Mouse (Mus musculus) cerebellum, adult 9-10 months (tissue): ENCODE results near the gene Olfr985.

Experiments used
- DNase-seq: peaks from one replicate; pipeline ENCODE4 v3.0.0; 2022

The Olfr985 gene

GRCm38 (mm10) chr9:40130084-40130483 is at the start of gene Olfr985:
TSS of gene Olfr985 (minus strand) at chr9:40130184.
- no peak for DNase-seq

DNA sequence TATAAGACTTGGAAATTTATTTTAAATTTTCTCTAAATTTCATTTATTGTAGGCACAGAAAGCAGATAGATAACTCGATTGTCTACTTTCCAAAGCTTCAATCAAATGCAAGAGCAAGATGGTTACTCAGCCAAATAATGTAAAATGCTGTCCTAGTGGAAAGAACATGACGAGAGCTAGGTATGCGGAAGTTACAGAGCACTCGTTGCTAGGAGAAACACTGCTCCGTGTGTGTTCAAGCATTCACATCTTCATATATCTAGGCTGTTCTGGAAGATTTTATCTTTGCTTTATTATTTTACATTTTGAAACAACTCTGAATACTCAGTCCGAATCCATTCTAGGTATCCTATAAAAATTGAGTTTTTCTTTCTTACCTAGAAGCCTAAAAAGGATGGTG is 47.0 kb upstream of the Olfr985 start:
- no peak for DNase-seq

GRCm38 (mm10) chr9:40166446-40166845 is 36.5 kb upstream of the Olfr985 start:
- no peak for DNase-seq

DNA sequence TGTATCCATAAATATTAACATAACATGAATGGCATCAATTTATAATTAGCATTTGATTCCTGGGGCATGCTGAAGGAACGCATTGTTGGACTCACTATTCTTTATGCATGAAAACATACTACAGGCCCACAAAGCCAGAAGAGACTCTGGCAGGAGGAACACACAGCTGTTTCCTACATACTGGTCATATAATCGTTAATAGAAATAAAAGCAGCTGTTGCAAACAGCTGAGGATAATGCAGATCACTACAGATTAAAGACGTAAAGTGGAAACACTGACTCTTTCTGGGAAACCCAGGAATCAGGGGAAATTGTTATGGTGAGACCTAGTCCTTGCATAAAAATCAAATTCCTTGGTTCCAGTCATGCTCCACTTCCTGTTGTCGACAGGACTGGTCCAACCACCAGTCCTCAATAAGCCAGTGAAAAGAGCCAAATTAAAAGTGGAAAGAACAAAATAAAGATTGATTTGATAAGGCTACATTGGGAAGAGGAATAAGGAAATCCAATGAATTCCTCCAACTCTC is 25.2 kb upstream of the Olfr985 start:
- no peak for DNase-seq

DNA sequence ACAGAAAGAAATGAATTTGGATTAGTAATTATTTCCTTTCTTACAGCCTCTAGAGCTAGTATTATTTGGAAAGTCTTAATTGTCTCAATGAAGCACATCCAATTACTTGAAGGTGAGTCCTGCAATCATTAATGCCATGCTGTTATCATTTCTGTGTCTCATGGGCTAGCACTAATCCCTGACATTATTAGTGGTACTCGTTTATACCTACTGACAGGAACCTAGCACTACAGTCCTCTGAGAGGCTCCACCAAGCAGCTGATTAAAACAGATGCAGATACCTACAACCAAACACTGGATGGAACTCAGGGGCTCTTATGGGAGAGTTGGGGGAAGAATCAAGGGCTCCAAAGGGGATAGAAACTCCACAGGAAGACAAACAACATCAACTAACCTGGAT is 11.6 kb upstream of the Olfr985 start:
- no peak for DNase-seq

- DNase-seq, result no peak
Observed at GRCm38 (mm10) chr9:40139484-40139883, 9.5 kb upstream of the Olfr985 start.

- no peak for DNase-seq
Observed at GRCm38 (mm10) chr9:40136987-40137688, 7.2 kb upstream of the Olfr985 start.

GRCm38 (mm10) chr9:40130556-40130955 is 572 bp upstream of the Olfr985 start:
- no peak for DNase-seq

GRCm38 (mm10) chr9:40117287-40117659 is 12.7 kb downstream of the Olfr985 start:
- no peak for DNase-seq

GRCm38 (mm10) chr9:40116645-40117286 is 13.2 kb downstream of the Olfr985 start:
- no peak for DNase-seq

- no peak for DNase-seq
Observed at GRCm38 (mm10) chr9:40114106-40114505, 15.9 kb downstream of the Olfr985 start, which contains the start of gene Olfr984. TSS of gene Olfr984 (minus strand) at chr9:40114206.

- no peak for DNase-seq
Observed at GRCm38 (mm10) chr9:40094769-40095168, 35.2 kb downstream of the Olfr985 start.

DNA sequence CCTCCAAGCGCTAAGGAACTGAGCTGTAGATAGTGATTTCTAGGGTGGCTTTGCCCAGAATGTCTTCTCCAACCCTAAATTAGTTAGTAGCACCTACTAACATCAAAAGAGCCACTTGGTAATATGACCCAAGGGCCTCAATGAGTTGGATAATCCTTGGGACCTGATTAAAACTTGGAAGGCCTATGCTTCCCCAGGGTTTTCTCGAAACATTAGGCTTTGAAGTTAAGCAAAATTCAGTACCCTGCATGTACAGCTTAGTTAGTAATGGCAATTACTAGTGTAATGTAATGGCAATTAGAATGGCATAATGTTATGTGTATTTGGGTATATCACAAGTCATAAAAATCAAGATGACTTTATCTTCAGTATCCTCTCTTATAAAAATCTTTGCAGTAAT is 36.5 kb downstream of the Olfr985 start, which contains the start of gene Olfr983:
Gene Olfr983 (minus strand): TSS at position 101 of the 400 bp plus-strand sequence.
- no peak for DNase-seq
